Mouse (Mus musculus): ENCODE results near the gene Rdh1. TPM values are rescaled to one million over a fixed set of nuclear protein-coding genes. Genes with fewer than 3 reads are reported as not detected.
A peak's percentile ranks its signal among the peaks of the same experiment; 100 is the strongest.

Rdh1 gene
- polyA plus RNA-seq, 1 experiment from 2014 or later: 0.04 TPM

DNA sequence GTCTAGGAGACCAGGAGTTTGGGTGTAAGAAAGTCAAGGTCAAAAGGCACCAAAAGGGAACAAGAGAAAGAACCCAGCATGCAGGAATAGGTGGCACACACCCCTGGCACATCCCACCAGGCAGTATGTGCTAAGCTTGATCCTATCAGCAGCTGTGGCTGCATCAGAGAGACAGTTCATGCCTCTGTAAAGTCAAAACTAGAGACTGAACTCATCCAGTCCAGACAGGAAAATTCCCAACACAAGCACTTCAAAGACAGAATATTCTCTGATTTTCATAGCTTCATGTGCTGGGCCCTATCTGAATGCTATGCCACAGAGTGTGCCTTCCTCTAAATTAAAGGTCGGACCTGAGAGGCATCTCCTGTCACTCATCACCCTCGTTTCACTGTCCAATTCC lies 22.0 kb upstream of the Rdh1 start:
- Histone ChIP-seq H3K27me3 (ENCODE audit: insufficient read depth, low read length) (no peaks in the 10 kb centered on the region), H3K4me3 (ENCODE audit: low read depth, low read length) (no peak overlapping the region), H3K9ac (no peak overlapping the region), H3K9me3 (ENCODE audit: low read depth, low read length) (no peaks in the 10 kb centered on the region), H3K27ac (ENCODE audit: low read depth) (no peak overlapping the region), H3K36me3 (ENCODE audit: insufficient read depth) (peaks cover 14% of the 10 kb centered on the region), H3K4me2 (no peak overlapping the region), H3K4me1 (ENCODE audit: insufficient read depth) (peaks cover 7% of the 10 kb centered on the region; the same call in 1 of the 2 replicates)
- no peak for DNase-seq
- TF ChIP-seq CTCF (IDR thresholded peaks at IDR 0.05; ENCODE audit: low read depth): no peak
- ATAC-seq (ENCODE audit: insufficient read depth): no peak
- WGBS: 14% methylated on average over 2 of the region's 2 CpGs

DNA sequence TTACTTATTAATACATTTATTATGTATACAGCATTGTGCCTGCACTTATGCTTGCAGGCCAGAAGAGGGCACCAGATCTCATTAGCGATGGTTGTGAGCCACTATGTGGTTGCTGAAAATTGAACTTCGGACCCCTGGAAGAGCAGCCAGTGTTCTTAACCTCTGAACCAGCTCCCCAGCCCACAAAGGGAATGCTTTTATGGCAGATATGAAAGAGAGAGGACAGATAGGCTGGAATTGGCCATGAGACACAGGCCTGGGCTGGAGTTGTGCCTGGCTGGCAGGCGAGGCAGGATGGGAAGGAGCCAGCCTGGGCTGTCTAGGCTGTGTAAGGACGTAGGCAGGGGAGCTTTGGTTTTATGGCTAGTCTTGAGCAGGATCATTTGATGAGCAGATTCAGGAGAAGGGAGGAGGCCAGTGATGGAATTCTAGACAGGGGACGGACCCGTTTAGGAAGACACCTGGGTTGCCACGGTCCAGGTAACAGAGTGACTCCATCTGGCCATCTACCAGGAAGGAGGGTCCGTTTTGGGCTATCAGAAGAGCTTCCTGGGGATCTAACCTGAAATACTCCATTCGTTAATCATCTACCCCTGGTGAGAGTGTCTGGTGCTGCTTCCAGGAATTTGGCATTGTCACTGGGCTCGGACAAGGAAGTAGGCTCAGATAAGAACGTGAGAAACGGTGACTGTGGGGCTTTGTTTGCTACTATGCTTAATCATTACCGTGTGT lies 21.2 kb upstream of the Rdh1 start:
- WGBS: 34% methylated on average over 13 of the region's 13 CpGs
- H3K9me3 ChIP-seq (ENCODE audit: low read depth, low read length): no peaks in the 10 kb centered on the region
- H3K9ac ChIP-seq: no peak overlapping the region
- H3K4me3 ChIP-seq (ENCODE audit: low read depth, low read length): peak overlapping the region; percentile 97; the same call in 1 of the 2 replicates
- no peak for ATAC-seq (ENCODE audit: insufficient read depth)
- H3K36me3 ChIP-seq (ENCODE audit: insufficient read depth): peaks cover 21% of the 10 kb centered on the region
- H3K4me2 ChIP-seq: peak overlapping the region; percentile 88
- peak; percentile 78 for DNase-seq
- H3K27ac ChIP-seq (ENCODE audit: low read depth): no peak overlapping the region
- peak; percentile 74 for TF ChIP-seq CTCF (IDR thresholded peaks at IDR 0.05; ENCODE audit: low read depth)
- no peaks in the 10 kb centered on the region for H3K27me3 ChIP-seq (ENCODE audit: insufficient read depth, low read length)
- peaks cover 7% of the 10 kb centered on the region; the same call in 1 of the 2 replicates for H3K4me1 ChIP-seq (ENCODE audit: insufficient read depth)

DNA sequence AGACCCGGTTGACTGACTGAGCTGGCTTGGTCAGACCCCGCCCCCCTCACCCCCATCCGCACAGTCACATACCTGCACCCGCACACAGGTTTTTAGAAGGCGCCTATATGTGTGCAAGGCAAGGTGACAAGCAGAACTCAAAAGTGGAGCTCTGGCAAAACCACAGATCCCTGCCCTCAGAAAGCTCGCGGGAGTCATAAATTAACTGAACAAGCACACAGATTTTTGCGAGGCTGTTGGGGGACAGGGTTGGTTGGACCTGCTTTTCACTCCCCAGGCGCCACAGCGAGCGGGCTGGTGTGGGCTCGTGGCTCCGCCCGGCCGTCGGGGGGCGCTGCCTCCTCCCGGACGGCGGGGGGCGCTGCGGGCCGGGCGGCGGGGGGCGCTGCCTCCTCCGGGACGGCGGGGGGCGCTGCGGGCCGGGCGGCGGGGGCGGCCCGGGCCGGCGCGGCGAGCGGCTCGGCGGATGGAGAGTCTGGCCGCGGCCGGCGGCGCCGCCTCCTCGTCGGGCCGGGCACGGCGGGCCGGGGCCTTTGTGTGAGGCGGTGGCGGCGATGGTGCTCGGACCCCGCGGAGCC lies 20.3 kb upstream of the Rdh1 start, which contains the start of gene Zbtb39:
TSS of gene Zbtb39 (plus strand) at position 456 of the 578 bp plus-strand sequence.
- Histone ChIP-seq H3K4me2 (peak within 1 kb of the TSS; percentile 88), H3K27ac (ENCODE audit: low read depth) (peak within 1 kb of the TSS; percentile 83), H3K27me3 (ENCODE audit: insufficient read depth, low read length) (no peaks in the 10 kb centered on the region), H3K36me3 (ENCODE audit: insufficient read depth) (peaks cover 30% of the 10 kb centered on the region), H3K9ac (peak within 1 kb of the TSS; percentile 96), H3K4me1 (ENCODE audit: insufficient read depth) (peaks cover 7% of the 10 kb centered on the region; the same call in 1 of the 2 replicates), H3K9me3 (ENCODE audit: low read depth, low read length) (no peaks in the 10 kb centered on the region), H3K4me3 (ENCODE audit: low read depth, low read length) (peak within 1 kb of the TSS; percentile 97)
- ATAC-seq (ENCODE audit: insufficient read depth) (peak; percentile 84), DNase-seq (peak; percentile 85)
- under 1% methylated on average over 41 of the region's 61 CpGs for WGBS
- peak; percentile 34 for TF ChIP-seq CTCF (IDR thresholded peaks at IDR 0.05; ENCODE audit: low read depth)

DNA sequence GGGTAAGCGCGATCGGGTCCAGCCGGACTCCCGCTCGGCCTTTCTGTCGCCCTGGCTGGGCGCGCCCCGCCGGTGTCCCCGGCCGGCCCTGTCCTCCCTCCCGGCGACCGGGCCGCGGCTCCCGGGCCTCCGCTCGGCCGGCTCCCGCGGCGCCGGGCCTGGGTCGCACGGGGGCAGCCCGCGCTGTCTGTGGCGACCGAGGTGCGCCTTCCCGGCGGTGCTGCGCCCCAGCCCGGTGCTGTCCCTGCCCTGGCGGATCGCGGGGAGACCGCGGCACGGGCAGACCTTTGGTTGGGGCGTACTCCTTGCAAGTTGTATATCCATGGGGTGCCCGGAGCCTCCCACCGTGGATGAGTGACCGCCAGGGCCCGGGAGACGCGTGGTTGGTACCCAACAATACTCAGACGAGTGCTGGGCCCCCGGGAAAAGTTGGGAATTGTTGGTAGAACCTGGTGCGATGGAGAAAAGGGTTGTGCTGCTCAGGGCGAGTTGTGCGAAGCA lies 19.8 kb upstream of the Rdh1 start:
- ATAC-seq (ENCODE audit: insufficient read depth): peak; percentile 66
- DNase-seq: peak; percentile 52
- H3K4me3 ChIP-seq (ENCODE audit: low read depth, low read length): peak overlapping the region; percentile 97
- H3K36me3 ChIP-seq (ENCODE audit: insufficient read depth): peaks cover 35% of the 10 kb centered on the region
- TF ChIP-seq CTCF (IDR thresholded peaks at IDR 0.05; ENCODE audit: low read depth): no peak
- no peaks in the 10 kb centered on the region for H3K9me3 ChIP-seq (ENCODE audit: low read depth, low read length)
- H3K27ac ChIP-seq (ENCODE audit: low read depth): peak overlapping the region; percentile 83
- peaks cover 7% of the 10 kb centered on the region; the same call in 1 of the 2 replicates for H3K4me1 ChIP-seq (ENCODE audit: insufficient read depth)
- peak overlapping the region; percentile 96 for H3K9ac ChIP-seq
- H3K27me3 ChIP-seq (ENCODE audit: insufficient read depth, low read length): no peaks in the 10 kb centered on the region
- peak overlapping the region; percentile 88 for H3K4me2 ChIP-seq
- under 1% methylated on average over 50 of the region's 55 CpGs for WGBS

DNA sequence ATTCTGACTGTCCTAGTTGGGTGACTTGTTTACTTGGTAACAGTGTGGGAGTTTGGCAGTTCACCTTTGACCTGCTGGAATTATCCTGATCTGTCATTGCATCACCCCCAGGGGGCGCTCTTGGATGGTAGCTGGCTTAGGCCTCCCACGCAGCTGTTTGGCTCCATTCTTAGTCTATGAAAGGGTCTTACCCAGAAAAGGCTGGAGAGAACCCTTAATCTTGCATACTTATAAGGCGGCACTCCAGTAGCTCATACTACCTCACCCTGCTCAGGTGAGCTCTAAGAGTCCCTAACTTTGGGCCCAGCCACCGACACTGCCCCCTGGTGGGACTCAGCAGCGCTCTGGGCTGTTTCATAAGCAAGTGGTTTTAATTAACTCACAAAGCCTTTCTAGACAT lies 14.9 kb upstream of the Rdh1 start:
- Histone ChIP-seq H3K4me1 (ENCODE audit: insufficient read depth) (peaks cover 12% of the 10 kb centered on the region; the same call in 1 of the 2 replicates), H3K9me3 (ENCODE audit: low read depth, low read length) (no peaks in the 10 kb centered on the region), H3K4me3 (ENCODE audit: low read depth, low read length) (no peak overlapping the region), H3K36me3 (ENCODE audit: insufficient read depth) (peaks cover 71% of the 10 kb centered on the region), H3K27ac (ENCODE audit: low read depth) (no peak overlapping the region), H3K4me2 (no peak overlapping the region), H3K27me3 (ENCODE audit: insufficient read depth, low read length) (no peaks in the 10 kb centered on the region), H3K9ac (no peak overlapping the region)
- DNase-seq (peak; percentile 65), ATAC-seq (ENCODE audit: insufficient read depth) (no peak)
- TF ChIP-seq CTCF (IDR thresholded peaks at IDR 0.05; ENCODE audit: low read depth): peak; percentile 70
- WGBS: 63% methylated on average over 5 of the region's 5 CpGs

DNA sequence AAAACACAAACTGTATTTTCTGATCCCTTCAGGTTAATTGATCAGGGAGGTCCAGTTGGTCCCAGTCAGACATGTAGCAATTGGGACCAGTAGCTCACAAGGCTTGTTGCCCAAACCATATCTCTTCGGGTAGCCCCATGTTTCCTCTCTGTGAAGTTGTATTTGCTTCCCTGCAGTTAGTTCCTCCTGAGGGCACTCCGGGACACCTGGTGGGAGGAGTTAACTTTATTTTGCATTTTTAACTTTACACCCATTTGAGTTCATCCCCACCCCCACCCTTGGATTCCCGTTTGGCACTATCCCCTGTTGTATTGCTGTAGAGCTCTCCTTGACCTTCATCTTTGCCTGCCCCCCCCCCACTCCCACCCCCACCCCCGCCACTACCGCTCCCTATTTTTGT lies 13.6 kb upstream of the Rdh1 start:
- peaks cover 71% of the 10 kb centered on the region for H3K36me3 ChIP-seq (ENCODE audit: insufficient read depth)

DNA sequence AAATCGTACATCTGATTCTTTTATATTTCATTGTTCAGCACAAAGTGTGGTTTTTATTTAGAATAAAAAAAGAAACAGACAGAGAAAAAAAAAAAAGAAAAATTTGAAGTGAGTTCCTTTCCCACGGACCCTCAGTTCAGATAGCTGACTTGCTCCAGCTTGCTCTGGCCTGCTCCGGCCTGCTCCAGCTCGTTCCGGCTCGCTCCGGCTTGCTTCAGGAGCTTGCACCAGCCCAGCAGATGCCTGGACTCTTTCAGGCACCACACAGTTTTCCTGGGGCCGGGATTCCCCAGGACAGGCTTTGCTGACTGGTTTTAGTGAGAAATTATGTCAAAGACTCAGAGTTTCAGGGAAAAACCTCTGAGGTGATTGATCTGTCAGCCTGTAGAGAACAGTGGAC lies 12.3 kb upstream of the Rdh1 start:
- ATAC-seq (ENCODE audit: insufficient read depth) (no peak), DNase-seq (no peak)
- Histone ChIP-seq H3K9ac (no peak overlapping the region), H3K27ac (ENCODE audit: low read depth) (no peak overlapping the region), H3K36me3 (ENCODE audit: insufficient read depth) (peaks cover 60% of the 10 kb centered on the region), H3K4me3 (ENCODE audit: low read depth, low read length) (no peak overlapping the region), H3K27me3 (ENCODE audit: insufficient read depth, low read length) (no peaks in the 10 kb centered on the region), H3K9me3 (ENCODE audit: low read depth, low read length) (no peaks in the 10 kb centered on the region), H3K4me2 (no peak overlapping the region), H3K4me1 (ENCODE audit: insufficient read depth) (0 out of 2 replicates have a peak, but pooled peaks cover 5% of the 10 kb centered on the region)
- 89% methylated on average over 8 of the region's 8 CpGs for WGBS
- no peak for TF ChIP-seq CTCF (IDR thresholded peaks at IDR 0.05; ENCODE audit: low read depth)

More for the DNA sequence above, 13.6 kb upstream of the Rdh1 start:
- Histone ChIP-seq H3K27me3 (ENCODE audit: insufficient read depth, low read length) (no peaks in the 10 kb centered on the region), H3K27ac (ENCODE audit: low read depth) (no peak overlapping the region), H3K4me1 (ENCODE audit: insufficient read depth) (peaks cover 5% of the 10 kb centered on the region; the same call in 1 of the 2 replicates), H3K4me2 (no peak overlapping the region), H3K9me3 (ENCODE audit: low read depth, low read length) (no peaks in the 10 kb centered on the region), H3K4me3 (ENCODE audit: low read depth, low read length) (no peak overlapping the region), H3K9ac (no peak overlapping the region)
- DNase-seq: no peak
- 61% methylated on average over 5 of the region's 5 CpGs for WGBS
- TF ChIP-seq CTCF (IDR thresholded peaks at IDR 0.05; ENCODE audit: low read depth): no peak
- ATAC-seq (ENCODE audit: insufficient read depth): no peak
